Mouse (Mus musculus) B cell, adult 62 days (primary cell): Measurements from ENCODE around the gene Yju2. TPM values are rescaled to one million over a fixed set of nuclear protein-coding genes. Genes with fewer than 3 reads are reported as not detected.

Experiments used
- total RNA-seq: library from RNA; stranded (reverse); gene quantifications from 4 replicates; pipeline ENCODE4 v1.2.4, GENCODE M21; 2023

Yju2 gene
- 44.4 to 50.9 TPM (median 50.3 TPM) in 4 replicates for total RNA-seq

DNA sequence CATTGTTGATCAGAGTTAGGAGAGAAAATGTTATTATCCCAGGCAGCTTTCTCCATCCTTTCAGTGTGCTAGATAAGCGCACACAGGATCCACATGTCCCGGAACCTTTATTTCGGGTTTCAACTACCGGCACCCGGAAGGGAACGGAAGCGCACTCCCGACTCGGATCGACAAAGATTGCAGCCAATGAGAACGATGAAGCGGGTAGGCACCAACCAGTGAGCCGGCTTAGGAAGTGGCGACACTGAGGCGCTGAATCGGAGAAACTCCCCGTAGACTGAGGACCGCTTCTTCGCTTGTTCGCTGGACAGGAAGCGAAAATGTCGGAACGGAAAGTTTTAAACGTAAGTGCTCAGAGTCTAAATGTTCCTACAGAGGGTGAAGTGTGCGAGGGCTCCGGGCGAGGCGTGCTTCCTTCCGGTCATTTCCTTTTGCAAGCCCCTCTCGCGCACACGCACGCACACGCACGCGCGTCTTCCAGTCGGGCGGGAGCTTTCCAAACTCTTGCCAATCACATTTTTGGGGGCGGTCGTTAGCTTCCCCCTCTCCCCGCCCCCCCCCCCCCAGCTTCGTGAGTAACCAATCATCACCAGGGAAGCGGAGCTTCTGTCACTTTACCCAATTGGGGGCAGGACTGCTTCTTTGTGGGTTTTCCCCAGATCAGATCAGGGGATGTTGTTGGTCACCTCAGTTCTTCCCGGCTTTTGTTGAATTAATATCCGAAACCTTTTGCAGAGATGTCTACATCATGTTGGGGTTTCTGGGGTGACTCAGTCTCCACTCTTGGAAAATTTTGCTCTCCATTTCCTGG lies at the start of gene Yju2:
Yju2 (plus strand) TSS at position 182 of the 811 bp plus-strand sequence.

DNA sequence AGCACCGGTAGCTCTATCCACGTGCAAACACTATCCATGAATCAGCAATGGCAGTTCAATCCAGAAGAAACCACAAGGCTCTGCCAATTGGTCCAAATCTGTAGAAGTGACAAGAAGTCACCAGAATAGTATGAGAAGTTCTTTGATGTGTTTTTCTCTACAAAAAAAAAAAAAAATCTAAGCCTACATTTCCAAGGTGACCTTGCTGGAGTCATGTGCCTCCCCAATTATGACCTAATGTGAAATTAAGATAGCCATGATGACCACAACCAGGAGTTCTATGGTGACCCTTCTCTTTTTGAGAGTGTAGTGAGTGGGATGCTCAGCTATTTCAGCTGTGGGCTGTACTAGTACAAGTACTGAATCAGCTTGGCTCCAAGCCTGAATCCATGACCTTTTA lies 9.5 kb upstream of the Yju2 start, which contains the start of gene Zfp119b:
Zfp119b (minus strand) TSS at position 101 of the 400 bp plus-strand sequence.

DNA sequence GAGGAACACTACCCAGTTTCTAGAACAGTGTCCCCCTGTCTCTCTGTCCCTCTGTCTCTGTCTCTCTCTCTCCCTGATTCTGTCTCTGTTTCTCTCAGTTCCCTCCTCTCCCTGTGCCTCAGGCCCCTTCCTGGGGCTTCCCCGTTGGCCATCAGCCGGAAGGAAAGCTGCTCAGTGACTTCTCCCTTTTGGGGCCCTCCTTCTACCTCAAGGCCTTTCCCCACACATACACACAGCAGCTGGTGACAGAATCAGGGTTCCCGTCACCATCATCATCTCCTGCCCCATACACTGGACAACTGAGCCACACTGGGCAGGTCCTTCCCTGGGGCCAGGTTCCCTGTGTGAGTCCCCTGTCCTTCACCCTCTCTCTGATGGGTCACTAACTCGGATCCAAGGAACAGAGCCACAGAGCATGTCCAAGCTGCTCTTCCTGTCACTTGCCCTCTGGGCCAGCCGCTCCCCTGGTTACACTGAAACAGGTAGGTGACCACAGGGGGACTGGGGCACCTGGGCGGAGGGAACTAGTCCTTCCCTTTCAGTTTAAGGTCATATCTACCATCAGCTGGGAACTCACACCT lies 6.4 kb upstream of the Yju2 start, which contains the start of gene Ebi3:
Ebi3 (plus strand) TSS at position 194 of the 581 bp plus-strand sequence.

DNA sequence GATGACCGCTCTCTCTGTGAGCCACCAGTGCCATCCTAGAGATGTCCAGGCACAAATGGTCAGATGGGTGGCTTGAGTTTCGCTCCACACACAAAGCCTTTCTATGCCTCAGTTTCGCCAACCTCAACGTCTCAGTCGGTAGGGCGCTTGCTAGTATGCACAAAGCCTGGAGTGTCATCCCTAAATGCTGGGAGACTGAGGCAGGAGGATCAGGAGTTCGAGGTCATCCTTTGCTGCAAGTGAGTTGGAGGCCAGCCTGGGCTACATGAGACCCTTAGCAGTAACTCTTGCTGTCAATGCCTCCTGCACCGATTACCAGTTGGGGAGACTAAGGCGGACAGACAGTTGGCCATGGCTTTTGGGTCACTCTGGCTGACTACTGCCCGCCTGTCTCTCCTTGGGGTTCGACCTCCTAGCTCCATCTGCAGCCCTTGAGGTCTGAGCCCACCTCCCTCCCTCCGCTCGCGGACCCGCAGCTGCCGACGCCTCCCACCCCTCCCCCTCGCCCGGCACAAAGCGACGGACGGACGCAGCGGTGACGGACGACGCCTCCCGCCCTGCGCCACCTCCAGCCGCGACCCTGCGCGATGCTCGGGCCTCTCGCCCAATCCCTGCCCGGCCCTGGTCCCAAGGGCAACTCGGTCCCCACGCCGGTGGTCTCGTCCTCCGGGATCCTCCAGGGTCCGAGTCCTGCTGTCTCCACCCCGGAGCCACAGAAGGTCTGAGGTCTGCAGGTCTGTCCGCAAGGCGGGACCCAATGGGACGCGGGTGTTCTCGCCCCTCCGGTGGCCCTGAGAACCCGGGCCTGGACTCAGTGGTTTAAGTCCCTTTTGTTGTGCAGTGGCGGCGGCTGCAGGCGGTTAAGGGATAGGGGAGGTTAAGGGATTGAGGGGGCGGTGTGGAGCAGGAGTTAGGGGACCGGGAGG lies 11.3 kb downstream of the Yju2 start, which contains the start of gene Shd:
Shd (plus strand) TSS at position 502 of the 926 bp plus-strand sequence.

DNA sequence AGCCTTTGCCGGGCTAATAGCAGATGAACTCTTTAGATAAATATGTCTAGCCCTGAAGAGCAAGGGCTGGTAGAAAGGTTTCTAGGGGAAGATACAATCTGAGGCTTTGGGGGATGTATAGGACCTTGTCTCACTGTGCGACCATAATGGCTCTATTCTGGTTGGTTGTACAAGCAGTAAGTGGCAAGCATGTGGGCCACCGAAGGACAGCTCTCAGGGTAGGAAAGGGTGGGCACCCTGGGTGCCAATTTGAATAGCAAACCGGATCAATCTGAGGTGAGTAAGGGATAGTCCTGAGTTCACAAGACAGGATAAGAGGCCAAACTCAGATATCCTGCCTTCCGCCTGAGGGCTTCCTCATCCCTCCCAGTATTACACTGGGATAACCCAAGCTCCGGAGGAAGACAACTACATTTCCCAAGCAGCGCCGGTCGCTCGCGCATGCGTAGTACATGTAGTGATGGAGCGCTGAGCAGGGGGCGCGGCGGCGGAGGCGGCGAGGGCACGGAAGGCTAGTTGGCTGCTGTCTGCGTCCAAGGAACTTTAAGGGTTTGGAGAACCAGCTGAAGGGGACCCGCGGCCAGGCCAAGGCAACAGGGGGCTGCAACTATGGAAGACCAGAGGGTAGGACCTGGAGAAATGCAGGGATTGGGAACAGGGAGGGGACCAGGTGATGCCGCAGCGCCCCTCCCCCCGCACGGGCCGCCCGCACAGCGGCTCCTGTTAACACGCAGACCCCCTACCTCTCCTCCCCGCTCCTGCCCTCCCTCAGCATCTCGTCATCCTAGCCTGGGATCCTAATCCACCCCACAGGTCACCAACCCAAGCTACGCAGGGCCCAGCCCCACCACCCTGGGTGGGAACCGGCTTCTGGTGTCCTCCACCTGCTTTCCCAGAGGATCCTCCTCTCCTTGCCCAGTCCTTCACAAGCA lies 27.4 kb downstream of the Yju2 start, which contains the start of gene Fsd1:
Fsd1 (plus strand) TSS at position 480 of the 932 bp plus-strand sequence.

DNA sequence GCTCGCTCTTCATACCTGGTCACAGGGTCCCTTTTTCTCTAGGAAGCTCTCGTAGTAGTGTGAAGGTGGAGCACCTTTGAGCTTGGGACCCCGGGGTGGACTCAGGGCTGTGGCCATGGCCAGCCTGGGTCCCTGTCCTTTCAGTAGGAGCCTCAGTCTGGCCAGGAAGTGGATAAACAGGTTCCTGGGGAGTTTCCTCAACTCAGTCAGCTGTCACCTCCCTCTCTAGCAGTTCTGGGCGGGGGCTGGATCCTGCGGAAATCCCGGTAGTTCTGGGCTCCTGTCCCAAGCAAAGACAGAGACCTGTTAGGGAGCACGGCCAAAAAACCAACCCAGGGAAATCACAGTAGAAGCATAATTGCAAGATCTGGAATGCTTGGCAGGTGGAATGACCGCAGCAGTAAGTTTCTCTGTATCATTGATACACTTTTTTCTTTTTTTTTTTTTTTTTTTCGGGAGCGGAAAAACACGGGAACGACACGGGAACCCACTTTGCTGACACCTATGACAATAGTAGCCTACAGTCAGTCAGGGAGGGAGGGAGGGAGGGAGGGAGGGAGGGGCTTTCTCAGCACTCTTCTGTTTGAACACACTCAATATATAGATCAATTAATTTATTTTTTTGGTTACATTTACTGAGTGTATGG lies 46.6 kb downstream of the Yju2 start, which contains the start of the genes Stap2 and Mpnd:
Stap2 (minus strand) TSS at position 170 of the 647 bp plus-strand sequence.
Mpnd (plus strand) TSS at position 297 of the 647 bp plus-strand sequence.

Other genes with a start within 250 kb of the Yju2 start
- 30.8 to 37.3 TPM (median 36.3 TPM) in 4 replicates for gene Pot1b, start 246.5 kb upstream of the Yju2 start, total RNA-seq
- 0.92 to 2.0 TPM (median 1.4 TPM) in 4 replicates for gene Adgre4, start 209.1 kb upstream of the Yju2 start, total RNA-seq
- 9.7 to 11.3 TPM (median 10.7 TPM) in 4 replicates for gene Zfp119a, start 80.2 kb upstream of the Yju2 start, total RNA-seq
- 19.1 to 20.5 TPM (median 19.2 TPM) in 4 replicates for gene Zfp959, start 67.0 kb upstream of the Yju2 start, total RNA-seq
- 3.3 to 6.1 TPM (median 5.2 TPM) in 4 replicates for gene Zfp119b, start 9.6 kb upstream of the Yju2 start, total RNA-seq
- gene Ebi3, start 6.5 kb upstream of the Yju2 start, total RNA-seq, result 14.2 to 17.7 TPM (median 15.5 TPM) in 4 replicates
- 0.81 to 2.9 TPM (median 1.8 TPM) in 4 replicates for gene Shd, start 11.4 kb downstream of the Yju2 start, total RNA-seq
- gene Fsd1, start 27.4 kb downstream of the Yju2 start, total RNA-seq, result not detected in 4 replicates
- gene Stap2, start 46.5 kb downstream of the Yju2 start, total RNA-seq, result 1.2 TPM in 1 of 4 replicates, not detected in the others
- gene Mpnd, start 46.6 kb downstream of the Yju2 start, total RNA-seq, result 57.6 to 74.2 TPM (median 66.5 TPM) in 4 replicates
- gene Sh3gl1, start 77.5 kb downstream of the Yju2 start, total RNA-seq, result 90.4 to 97.0 TPM (median 94.7 TPM) in 4 replicates
- gene Chaf1a, start 81.3 kb downstream of the Yju2 start, total RNA-seq, result 2.7 to 4.1 TPM (median 3.2 TPM) in 4 replicates
- gene Ubxn6, start 115.9 kb downstream of the Yju2 start, total RNA-seq, result 65.9 to 73.7 TPM (median 71.6 TPM) in 4 replicates
- 105 to 126 TPM (median 115 TPM) in 4 replicates for gene Hdgfl2, start 120.5 kb downstream of the Yju2 start, total RNA-seq
- gene Plin4, start 150.7 kb downstream of the Yju2 start, total RNA-seq, result not detected in 4 replicates
- gene Plin5, start 158.5 kb downstream of the Yju2 start, total RNA-seq, result not detected in 4 replicates
- not detected in 4 replicates for gene Lrg1, start 162.9 kb downstream of the Yju2 start, total RNA-seq
- 1.0 to 1.3 TPM (median 1.2 TPM) in 4 replicates for gene Sema6b, start 181.2 kb downstream of the Yju2 start, total RNA-seq
- 0.21 to 0.38 TPM (median 0.27 TPM) in 3 of 4 replicates, not detected in the other for gene Tnfaip8l1, start 203.4 kb downstream of the Yju2 start, total RNA-seq
- gene Mydgf, start 224.8 kb downstream of the Yju2 start, total RNA-seq, result 48.9 to 52.9 TPM (median 52.0 TPM) in 4 replicates